ENCODE assay signal across 7 mouse cellular contexts in the genomic region with DNA sequence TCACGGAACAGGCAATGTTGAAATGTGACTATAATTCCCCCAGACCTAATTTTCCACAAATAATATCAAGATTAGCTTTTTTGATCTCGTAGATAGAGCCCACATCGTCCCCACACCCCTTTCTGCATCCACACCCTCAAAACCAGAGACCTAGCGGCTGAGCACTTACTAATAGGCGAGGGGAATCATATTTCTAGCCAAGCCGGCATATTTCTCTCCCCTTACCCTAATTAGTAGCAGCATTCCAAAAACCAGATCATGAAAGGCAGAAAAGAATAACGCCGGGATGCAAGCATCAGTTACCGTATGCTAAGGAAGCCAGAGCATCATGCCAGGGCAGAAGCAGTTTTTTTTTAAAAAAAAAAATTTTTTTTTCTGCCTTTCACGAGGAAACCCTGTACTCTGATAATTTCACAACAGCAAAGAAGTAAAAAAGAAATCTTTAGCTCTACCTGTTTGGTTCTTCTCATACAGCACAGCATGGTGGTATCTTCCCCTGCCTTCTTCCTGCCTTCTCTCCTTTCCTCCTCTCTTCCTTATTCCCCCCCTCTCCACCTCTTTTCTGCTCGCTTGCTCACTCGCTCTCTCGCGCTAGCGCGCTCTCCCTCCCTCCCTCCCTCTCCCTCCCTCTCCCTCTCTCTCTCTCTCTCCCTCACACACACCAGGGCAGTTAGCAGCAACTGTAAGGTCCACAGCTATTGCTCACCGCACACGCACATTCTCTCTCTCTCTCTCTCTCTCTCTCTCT. TPM values are rescaled to one million over a fixed set of nuclear protein-coding genes. Genes with fewer than 3 reads are reported as not detected.
DNase-seq lines count a peak whose midpoint lies in the region; ATAC-seq lines count a peak whose summit lies in the region.

Gene Gap43 (minus strand): TSS at position 631 of the 748 bp plus-strand sequence.

- no peaks in the 10 kb centered on the region for H3K9me3 ChIP-seq in embryonic facial prominence, embryonic 11.5 days (replicated peaks; ENCODE audit: control insufficient read depth, low read length)
- H3K9me3 ChIP-seq in intestine, embryonic 15.5 days = no peaks in the 10 kb centered on the region
- H3K9me3 ChIP-seq in midbrain, embryonic 12.5 days = no peaks in the 10 kb centered on the region

- no peaks in the 10 kb centered on the region; the same call in 1 of the 2 replicates for H3K4me1 ChIP-seq in embryonic facial prominence, embryonic 11.5 days (ENCODE audit: control insufficient read depth, insufficient read depth, low read length)
- H3K4me1 ChIP-seq in intestine, embryonic 15.5 days (replicated peaks) = peaks cover 7% of the 10 kb centered on the region; the same call in 1 of the 2 replicates
- peaks cover 26% of the 10 kb centered on the region for H3K4me1 ChIP-seq in midbrain, embryonic 12.5 days

- peak within 1 kb of the TSS; percentile 45 for H3K4me3 ChIP-seq in embryonic facial prominence, embryonic 11.5 days (ENCODE audit: low read depth, low read length)
- peak within 1 kb of the TSS; percentile 27 for H3K4me3 ChIP-seq in intestine, embryonic 15.5 days (replicated peaks)
- peak within 1 kb of the TSS; percentile 57 for H3K4me3 ChIP-seq in midbrain, embryonic 12.5 days

- DNase-seq in layer of hippocampus, adult 8-10 months (ENCODE audit: low spot score in 2 of 2) = no peak
- no peak for DNase-seq in layer of hippocampus, adult 11-12 months (ENCODE audit: low spot score)
- peak; percentile 71 for DNase-seq in embryonic facial prominence, embryonic 11.5 days (ENCODE audit: low spot score)

- no peaks in the 10 kb centered on the region for H3K27me3 ChIP-seq in embryonic facial prominence, embryonic 11.5 days (ENCODE audit: control insufficient read depth, insufficient read depth, low read length)
- H3K27me3 ChIP-seq in intestine, embryonic 15.5 days (replicated peaks) = no peaks in the 10 kb centered on the region
- H3K27me3 ChIP-seq in midbrain, embryonic 12.5 days = no peaks in the 10 kb centered on the region

- peak within 1 kb of the TSS; percentile 57 for H3K4me2 ChIP-seq in embryonic facial prominence, embryonic 11.5 days (ENCODE audit: low read depth, low read length)
- H3K4me2 ChIP-seq in intestine, embryonic 15.5 days (replicated peaks) = peak within 1 kb of the TSS; percentile 66
- peak within 1 kb of the TSS; percentile 69 for H3K4me2 ChIP-seq in midbrain, embryonic 12.5 days (replicated peaks)

- no peaks in the 10 kb centered on the region for H3K36me3 ChIP-seq in embryonic facial prominence, embryonic 11.5 days (replicated peaks; ENCODE audit: control insufficient read depth, insufficient read depth, low read depth, low read length)
- no peaks in the 10 kb centered on the region for H3K36me3 ChIP-seq in intestine, embryonic 15.5 days
- H3K36me3 ChIP-seq in midbrain, embryonic 12.5 days = no peaks in the 10 kb centered on the region

- ATAC-seq in embryonic facial prominence, embryonic 11.5 days (replicated peaks; ENCODE audit: insufficient number of reproducible peaks, low FRiP score, low TSS enrichment, low read depth) = peak; percentile 74
- ATAC-seq in intestine, embryonic 15.5 days = peak; percentile 60
- ATAC-seq in midbrain, embryonic 12.5 days (ENCODE audit: low FRiP score, low read depth) = peak; percentile 82
- ATAC-seq in megakaryocyte progenitor cell, adult 5-6 weeks (replicated peaks; ENCODE audit: poor library complexity) = no peak
- ATAC-seq in activated CD4-positive, CD25-positive, alpha-beta regulatory T cell, adult 4 months = no peak

- H3K27ac ChIP-seq in embryonic facial prominence, embryonic 11.5 days (replicated peaks; ENCODE audit: low read depth, low read length) = peak within 1 kb of the TSS; percentile 43
- no peak within 1 kb of the TSS for H3K27ac ChIP-seq in intestine, embryonic 15.5 days
- peak within 1 kb of the TSS; percentile 82 for H3K27ac ChIP-seq in midbrain, embryonic 12.5 days (replicated peaks)

- WGBS in embryonic facial prominence, embryonic 11.5 days = 0% methylated on average over 18 of the region's 18 CpGs
- WGBS in intestine, embryonic 15.5 days = 2% methylated on average over 18 of the region's 18 CpGs
- 0% methylated on average over 18 of the region's 18 CpGs for whole genome bisulfite sequencing in midbrain, embryonic 12.5 days

- H3K9ac ChIP-seq in embryonic facial prominence, embryonic 11.5 days (replicated peaks; ENCODE audit: low read length) = peak within 1 kb of the TSS; percentile 46
- H3K9ac ChIP-seq in intestine, embryonic 15.5 days = no peak within 1 kb of the TSS
- H3K9ac ChIP-seq in midbrain, embryonic 12.5 days (replicated peaks) = peak within 1 kb of the TSS; percentile 68

RNA-seq across cellular contexts. Expression of gene Gap43, which starts in this region (rescaled TPM):
- total RNA-seq in layer of hippocampus, adult 8-10 months (2022) = 100 to 1,000 TPM; 176 to 210 (median 200) TPM
- polyA plus RNA-seq in embryonic facial prominence, embryonic 11.5 days (2014; fragmentation: Nextera tagmentation; extraction: Ambion mirVana) = 153 and 165 TPM in 2 replicates
- polyA plus RNA-seq in intestine, embryonic 15.5 days (2015; fragmentation: Nextera tagmentation; extraction: Ambion mirVana) = 61.0 and 67.5 TPM in 2 replicates
- polyA plus RNA-seq in midbrain, embryonic 12.5 days (2016; fragmentation: Nextera tagmentation; extraction: Ambion mirVana) = 356 and 360 TPM in 2 replicates
- total RNA-seq in megakaryocyte progenitor cell, adult 5-6 weeks (2015) = not detected in 2 replicates
- total RNA-seq in megakaryocyte progenitor cell, adult 5-6 weeks (2017) = not detected in 2 replicates
- not detected for polyA plus RNA-seq in activated CD4-positive, CD25-positive, alpha-beta regulatory T cell, adult 4 months (2017; shearing (Covaris generic))

Comparison
In these comparisons a context has a peak if more than half of its experiments do, and no peak if none do; other contexts are left out.
1. RNA of gene Gap43 (total RNA-seq): 176 to 210 TPM in layer of hippocampus, adult 8-10 months; not detected in megakaryocyte progenitor cell, adult 5-6 weeks; every median in the first group is over 100 times any median in the second.
2. RNA of gene Gap43 (polyA plus RNA-seq): 356 to 360 TPM in midbrain, embryonic 12.5 days, 153 to 165 TPM in embryonic facial prominence, embryonic 11.5 days and 61.0 to 67.5 TPM in intestine, embryonic 15.5 days; not detected in activated CD4-positive, CD25-positive, alpha-beta regulatory T cell, adult 4 months; every median in the first group is over 10 times any median in the second.
3. ATAC-seq: peak in embryonic facial prominence, embryonic 11.5 days (single experiment), intestine, embryonic 15.5 days (single experiment) and midbrain, embryonic 12.5 days (single experiment); none in megakaryocyte progenitor cell, adult 5-6 weeks (single experiment) and activated CD4-positive, CD25-positive, alpha-beta regulatory T cell, adult 4 months (single experiment).
4. Peak in every context shown above with its lines, with median percentiles within 50 percentile points of each other: H3K4me2 ChIP-seq and H3K4me3 ChIP-seq.